Mouse (Mus musculus): ENCODE measurements around the gene Cacng3. TPM values are rescaled to one million over a fixed set of nuclear protein-coding genes. Genes with fewer than 3 reads are reported as not detected.

Gene Cacng3
- not detected for polyA plus RNA-seq (2012; fragmentation: generic; extraction: Trizol)
- long read RNA-seq, experiment 1: 0 reads
- long read RNA-seq, experiment 2: 0 reads

DNA sequence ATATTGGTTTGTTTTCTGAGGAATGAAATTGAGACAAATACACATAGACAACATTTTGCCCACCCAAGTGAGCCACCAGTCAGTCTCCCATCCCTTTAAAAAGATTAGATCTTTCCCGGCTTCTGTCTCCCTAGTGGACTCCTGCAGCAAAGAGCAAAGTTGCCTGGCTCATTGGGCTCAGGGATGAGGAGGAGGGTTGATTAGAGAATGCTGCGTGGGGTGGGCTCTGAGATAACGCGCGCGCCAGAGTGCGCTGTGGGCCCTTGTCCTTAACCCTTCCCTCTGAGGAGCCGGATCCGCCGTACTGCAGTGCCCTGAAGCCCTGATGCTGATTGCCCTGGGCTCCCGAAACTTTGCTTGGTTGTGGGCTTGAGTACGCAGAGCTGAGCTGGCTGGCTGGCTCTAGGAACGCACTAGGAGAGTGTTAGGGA is at the start of gene Cacng3:
Cacng3 (plus strand) TSS at position 51 of the 431 bp plus-strand sequence.
- no peak for TF ChIP-seq USF1 (IDR thresholded peaks at IDR 0.05; ENCODE audit: low read depth)
- no peak for TF ChIP-seq CEBPB (IDR thresholded peaks at IDR 0.05; ENCODE audit: low read depth)
- TF ChIP-seq MAX (IDR thresholded peaks at IDR 0.05): no peak
- TF ChIP-seq FOSL1 (IDR thresholded peaks at IDR 0.05; ENCODE audit: insufficient read depth, low read length, poor library complexity, severe bottlenecking): no peak
- no peak for TF ChIP-seq MYOG (IDR thresholded peaks at IDR 0.05; ENCODE audit: control insufficient read depth, extremely low read depth, insufficient read length)
- TF ChIP-seq CTCF (IDR thresholded peaks at IDR 0.05; ENCODE audit: control insufficient read depth, insufficient read depth, insufficient read length): no peak
- TF ChIP-seq MYOD1 (IDR thresholded peaks at IDR 0.05; ENCODE audit: control insufficient read depth, insufficient read length, low read depth): no peak
- Histone ChIP-seq H3K79me3 (ENCODE audit: low read depth) (no peaks in the 10 kb centered on the region), H3K79me2 (ENCODE audit: control insufficient read depth, insufficient read depth) (no peaks in the 10 kb centered on the region), H3K4me3 (ENCODE audit: insufficient read depth, poor library complexity, severe bottlenecking) (no peak within 1 kb of the TSS), H3K27me3 (ENCODE audit: control insufficient read depth, insufficient read depth, insufficient read length) (peaks cover 3% of the 10 kb centered on the region), H3ac (ENCODE audit: control insufficient read depth, insufficient read length, low read depth) (no peak within 1 kb of the TSS), H3K36me3 (ENCODE audit: control insufficient read depth, insufficient read depth) (no peaks in the 10 kb centered on the region)

DNA sequence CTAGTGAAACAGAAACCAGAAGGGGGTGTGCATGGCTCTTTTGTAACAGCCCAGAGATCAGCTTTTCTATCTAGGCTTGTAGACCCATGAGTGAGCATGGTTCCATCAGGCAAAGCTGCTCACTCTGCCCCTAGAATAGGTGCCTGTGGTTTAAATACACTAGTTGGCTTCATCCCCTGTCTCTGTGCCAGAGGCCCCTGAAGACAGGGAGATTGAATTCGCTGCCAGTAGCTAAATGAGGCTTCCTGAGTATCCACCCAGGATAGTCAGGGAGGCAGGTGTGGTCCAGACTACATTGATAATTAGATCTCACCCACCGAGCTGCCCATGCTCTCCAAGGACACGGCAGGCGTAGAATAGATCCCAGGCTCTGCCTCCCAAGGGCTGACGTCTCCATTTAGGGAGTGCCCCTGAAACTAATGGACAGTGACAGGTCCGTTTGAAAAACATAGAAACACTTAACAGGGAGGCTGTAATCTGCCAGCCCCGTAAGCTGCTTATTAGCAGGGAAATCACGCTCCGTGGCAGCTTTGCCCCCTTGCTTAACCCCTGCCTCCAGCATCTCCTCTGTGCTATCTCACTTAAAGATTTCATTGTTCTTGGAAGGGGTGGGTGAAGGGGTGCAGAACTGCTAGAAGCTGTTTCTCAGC is 48.0 kb upstream of the Cacng3 start:
- Histone ChIP-seq H3K27me3 (ENCODE audit: control insufficient read depth, insufficient read depth, insufficient read length) (peaks cover 8% of the 10 kb centered on the region), H3K79me3 (ENCODE audit: low read depth) (no peaks in the 10 kb centered on the region), H3K4me3 (ENCODE audit: insufficient read depth, poor library complexity, severe bottlenecking) (no peak overlapping the region), H3K79me2 (ENCODE audit: control insufficient read depth, insufficient read depth) (no peaks in the 10 kb centered on the region), H3ac (ENCODE audit: control insufficient read depth, insufficient read length, low read depth) (no peak overlapping the region), H3K36me3 (ENCODE audit: control insufficient read depth, insufficient read depth) (no peaks in the 10 kb centered on the region)
- TF ChIP-seq MYOG (IDR thresholded peaks at IDR 0.05; ENCODE audit: control insufficient read depth, extremely low read depth, insufficient read length) (no peak), MYOD1 (IDR thresholded peaks at IDR 0.05; ENCODE audit: control insufficient read depth, insufficient read length, low read depth) (no peak), CTCF (IDR thresholded peaks at IDR 0.05; ENCODE audit: control insufficient read depth, insufficient read depth, insufficient read length) (no peak), MAX (IDR thresholded peaks at IDR 0.05) (no peak), FOSL1 (IDR thresholded peaks at IDR 0.05; ENCODE audit: insufficient read depth, low read length, poor library complexity, severe bottlenecking) (no peak), USF1 (IDR thresholded peaks at IDR 0.05; ENCODE audit: low read depth) (no peak), CEBPB (IDR thresholded peaks at IDR 0.05; ENCODE audit: low read depth) (no peak)

DNA sequence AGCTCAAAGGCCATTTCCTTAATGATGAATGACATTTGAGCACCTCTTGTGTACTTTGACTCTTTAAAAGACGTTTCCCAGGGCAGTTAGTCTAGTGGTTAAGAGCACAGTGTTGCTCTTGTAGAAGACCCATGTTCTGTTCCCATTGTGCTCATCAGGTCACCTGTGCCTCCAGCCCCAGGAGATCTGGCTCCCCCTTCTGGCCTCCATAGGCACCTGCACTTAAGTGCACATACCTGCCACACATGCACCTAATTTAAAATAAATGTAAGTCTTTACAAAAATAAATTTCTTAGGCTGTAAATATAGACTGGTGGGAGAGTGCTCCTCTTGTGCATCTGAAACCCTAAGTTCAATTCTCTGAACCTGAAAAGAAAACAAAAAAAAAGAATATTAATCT is 46.5 kb upstream of the Cacng3 start:
- H3K36me3 ChIP-seq (ENCODE audit: control insufficient read depth, insufficient read depth): no peaks in the 10 kb centered on the region
- H3K27me3 ChIP-seq (ENCODE audit: control insufficient read depth, insufficient read depth, insufficient read length): peaks cover 8% of the 10 kb centered on the region
- no peak for TF ChIP-seq FOSL1 (IDR thresholded peaks at IDR 0.05; ENCODE audit: insufficient read depth, low read length, poor library complexity, severe bottlenecking)
- TF ChIP-seq CTCF (IDR thresholded peaks at IDR 0.05; ENCODE audit: control insufficient read depth, insufficient read depth, insufficient read length): no peak
- TF ChIP-seq CEBPB (IDR thresholded peaks at IDR 0.05; ENCODE audit: low read depth): no peak
- TF ChIP-seq MYOD1 (IDR thresholded peaks at IDR 0.05; ENCODE audit: control insufficient read depth, insufficient read length, low read depth): no peak
- TF ChIP-seq MAX (IDR thresholded peaks at IDR 0.05): no peak
- TF ChIP-seq USF1 (IDR thresholded peaks at IDR 0.05; ENCODE audit: low read depth): no peak
- no peak for TF ChIP-seq MYOG (IDR thresholded peaks at IDR 0.05; ENCODE audit: control insufficient read depth, extremely low read depth, insufficient read length)
- H3K4me3 ChIP-seq (ENCODE audit: insufficient read depth, poor library complexity, severe bottlenecking): no peak overlapping the region
- no peak overlapping the region for H3ac ChIP-seq (ENCODE audit: control insufficient read depth, insufficient read length, low read depth)
- no peaks in the 10 kb centered on the region for H3K79me2 ChIP-seq (ENCODE audit: control insufficient read depth, insufficient read depth)
- H3K79me3 ChIP-seq (ENCODE audit: low read depth): no peaks in the 10 kb centered on the region

DNA sequence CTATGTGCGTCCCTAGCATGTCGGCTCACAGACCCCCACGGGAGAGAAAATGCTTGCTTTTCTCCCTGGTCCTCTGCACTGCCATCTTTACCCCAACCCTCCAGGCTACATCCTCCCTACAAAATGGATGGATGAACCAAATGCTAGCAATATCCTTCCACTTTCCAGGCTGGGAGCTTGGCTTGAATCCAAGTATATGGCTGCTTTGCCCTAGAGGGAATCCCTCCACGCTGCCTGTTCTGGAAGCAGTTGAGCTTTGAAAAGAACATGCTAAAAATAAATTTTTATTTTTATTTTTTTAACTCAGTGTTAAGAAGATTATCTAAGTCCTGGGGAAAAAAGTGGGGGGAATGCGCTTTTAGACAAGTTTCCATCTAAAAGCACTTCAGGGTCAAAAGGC is 42.2 kb upstream of the Cacng3 start:
- Histone ChIP-seq H3K36me3 (ENCODE audit: control insufficient read depth, insufficient read depth) (no peaks in the 10 kb centered on the region), H3K4me3 (ENCODE audit: insufficient read depth, poor library complexity, severe bottlenecking) (no peak overlapping the region), H3K79me3 (ENCODE audit: low read depth) (no peaks in the 10 kb centered on the region), H3K79me2 (ENCODE audit: control insufficient read depth, insufficient read depth) (no peaks in the 10 kb centered on the region), H3ac (ENCODE audit: control insufficient read depth, insufficient read length, low read depth) (no peak overlapping the region), H3K27me3 (ENCODE audit: control insufficient read depth, insufficient read depth, insufficient read length) (peaks cover 3% of the 10 kb centered on the region)
- no peak for TF ChIP-seq MYOD1 (IDR thresholded peaks at IDR 0.05; ENCODE audit: control insufficient read depth, insufficient read length, low read depth)
- TF ChIP-seq MYOG (IDR thresholded peaks at IDR 0.05; ENCODE audit: control insufficient read depth, extremely low read depth, insufficient read length): no peak
- no peak for TF ChIP-seq USF1 (IDR thresholded peaks at IDR 0.05; ENCODE audit: low read depth)
- TF ChIP-seq CEBPB (IDR thresholded peaks at IDR 0.05; ENCODE audit: low read depth): no peak
- no peak for TF ChIP-seq CTCF (IDR thresholded peaks at IDR 0.05; ENCODE audit: control insufficient read depth, insufficient read depth, insufficient read length)
- no peak for TF ChIP-seq MAX (IDR thresholded peaks at IDR 0.05)
- no peak for TF ChIP-seq FOSL1 (IDR thresholded peaks at IDR 0.05; ENCODE audit: insufficient read depth, low read length, poor library complexity, severe bottlenecking)

DNA sequence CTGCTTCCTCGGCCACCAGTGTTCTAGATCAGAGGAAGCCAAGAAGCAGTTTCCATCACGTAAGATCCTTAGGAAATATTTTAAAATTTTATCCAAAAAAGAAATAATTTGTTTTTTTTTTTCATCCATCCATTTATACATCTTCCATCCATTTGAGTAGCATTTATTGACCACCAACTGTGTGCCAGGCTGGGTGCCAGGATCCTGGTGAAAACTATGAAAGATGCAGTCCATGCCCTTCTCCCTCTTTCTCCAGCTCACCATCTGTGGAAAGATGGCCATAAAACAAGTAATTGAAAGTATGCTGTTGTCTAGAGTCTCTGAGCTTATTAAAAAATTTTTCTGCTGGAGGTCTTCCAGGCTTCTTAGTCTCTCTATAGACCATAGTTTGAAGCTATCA is 39.9 kb upstream of the Cacng3 start:
- H3K36me3 ChIP-seq (ENCODE audit: control insufficient read depth, insufficient read depth): no peaks in the 10 kb centered on the region
- H3K79me3 ChIP-seq (ENCODE audit: low read depth): no peaks in the 10 kb centered on the region
- H3K4me3 ChIP-seq (ENCODE audit: insufficient read depth, poor library complexity, severe bottlenecking): no peak overlapping the region
- no peaks in the 10 kb centered on the region for H3K27me3 ChIP-seq (ENCODE audit: control insufficient read depth, insufficient read depth, insufficient read length)
- no peak for TF ChIP-seq CTCF (IDR thresholded peaks at IDR 0.05; ENCODE audit: control insufficient read depth, insufficient read depth, insufficient read length)
- no peak for TF ChIP-seq FOSL1 (IDR thresholded peaks at IDR 0.05; ENCODE audit: insufficient read depth, low read length, poor library complexity, severe bottlenecking)
- no peak for TF ChIP-seq MAX (IDR thresholded peaks at IDR 0.05)
- TF ChIP-seq MYOD1 (IDR thresholded peaks at IDR 0.05; ENCODE audit: control insufficient read depth, insufficient read length, low read depth): no peak
- TF ChIP-seq MYOG (IDR thresholded peaks at IDR 0.05; ENCODE audit: control insufficient read depth, extremely low read depth, insufficient read length): no peak
- TF ChIP-seq USF1 (IDR thresholded peaks at IDR 0.05; ENCODE audit: low read depth): no peak
- no peak for TF ChIP-seq CEBPB (IDR thresholded peaks at IDR 0.05; ENCODE audit: low read depth)
- H3ac ChIP-seq (ENCODE audit: control insufficient read depth, insufficient read length, low read depth): no peak overlapping the region
- H3K79me2 ChIP-seq (ENCODE audit: control insufficient read depth, insufficient read depth): no peaks in the 10 kb centered on the region

All from C2C12 (cell line).